Mouse (Mus musculus) neural tube, embryonic 12.5 days (tissue): Measurements from ENCODE around the gene Gm498. TPM values are rescaled to one million over a fixed set of nuclear protein-coding genes. Genes with fewer than 3 reads are reported as not detected.
A peak's percentile ranks its signal among the peaks of the same experiment; 100 is the strongest.

Source experiments
- ATAC-seq: fragments of 200-750 bp; cut with Nextera tagmentation; 2 replicates; pipeline ENCODE4 v1.8.0; 2017; ENCODE audit warnings: low read depth, mild to moderate bottlenecking, moderate TSS enrichment, moderate library complexity; ENCODE audit not compliant: low FRiP score
- H3K27ac ChIP-seq: fragments of 300-500 bp; sonication (generic); 2 replicates; pipeline ENCODE4 v1.5.1; 2016
- H3K27me3 ChIP-seq: fragments of 300-500 bp; sonication (generic); replicated peaks from 2 replicates; pipeline ENCODE4 v1.6.1; 2016; ENCODE audit warnings: mild to moderate bottlenecking
- H3K36me3 ChIP-seq: fragments of 300-500 bp; sonication (generic); 2 replicates; pipeline ENCODE4 v1.6.1; 2016; ENCODE audit warnings: mild to moderate bottlenecking
- H3K4me1 ChIP-seq: fragments of 300-500 bp; sonication (generic); 2 replicates; pipeline ENCODE4 v1.6.1; 2016
- H3K4me2 ChIP-seq: fragments of 300-500 bp; sonication (generic); replicated peaks from 2 replicates; pipeline ENCODE4 v1.6.1; 2016; ENCODE audit warnings: mild to moderate bottlenecking
- H3K4me3 ChIP-seq: fragments of 300-500 bp; sonication (generic); 2 replicates; pipeline ENCODE4 v1.5.1; 2016
- H3K9ac ChIP-seq: fragments of 300-500 bp; sonication (generic); 2 replicates; pipeline ENCODE4 v1.6.1; 2016; ENCODE audit warnings: mild to moderate bottlenecking
- H3K9me3 ChIP-seq: fragments of 300-500 bp; sonication (generic); 2 replicates; pipeline ENCODE4 v1.6.1; 2016; ENCODE audit warnings: mild to moderate bottlenecking
- WGBS: fragments of 180-500 bp; shearing (Covaris S2); methylation state at CpG from one replicate; pipeline ENCODE4 v1.1.7; 2016; 5-methylcytosine and 5-hydroxymethylcytosine counted together
- polyA plus RNA-seq: library from polyadenylated mRNA; unstranded; fragments of >200 nt; fragmentation: Nextera tagmentation; extraction: Ambion mirVana; gene quantifications from 2 replicates; pipeline ENCODE4 v1.2.1, GENCODE M21; 2016

Gene Gm498
- polyA plus RNA-seq = not detected in 2 replicates

DNA sequence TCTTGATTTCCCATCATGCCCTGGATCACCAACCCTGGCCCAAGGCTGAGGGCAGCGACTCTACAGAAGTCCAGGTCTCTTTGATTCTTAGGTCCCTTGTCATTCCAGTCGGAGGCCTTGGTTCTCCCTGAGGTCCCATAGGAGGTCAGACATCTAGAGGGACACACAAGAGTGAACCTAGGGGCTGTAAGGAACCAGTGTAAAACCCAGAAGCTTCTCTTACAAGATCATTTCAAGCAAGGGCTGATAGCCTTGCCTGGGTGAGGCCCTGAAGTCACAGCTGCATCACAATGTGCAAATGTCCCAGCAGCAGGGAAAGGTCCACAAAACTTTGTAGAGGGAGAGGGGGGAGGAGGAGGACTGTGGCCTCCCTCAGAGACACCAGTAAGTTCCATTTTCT, at the start of gene Gm498:
Gene Gm498 (plus strand): TSS at position 301 of the 400 bp plus-strand sequence.
- Histone ChIP-seq H3K36me3 (no peaks in the 10 kb centered on the region), H3K4me3 (no peak within 1 kb of the TSS), H3K4me1 (no peaks in the 10 kb centered on the region), H3K27me3 (no peaks in the 10 kb centered on the region), H3K9me3 (no peaks in the 10 kb centered on the region), H3K9ac (no peak within 1 kb of the TSS), H3K27ac (no peak within 1 kb of the TSS), H3K4me2 (no peak within 1 kb of the TSS)
- no peak for ATAC-seq
- WGBS = 81% methylated on average over 2 of the region's 2 CpGs

DNA sequence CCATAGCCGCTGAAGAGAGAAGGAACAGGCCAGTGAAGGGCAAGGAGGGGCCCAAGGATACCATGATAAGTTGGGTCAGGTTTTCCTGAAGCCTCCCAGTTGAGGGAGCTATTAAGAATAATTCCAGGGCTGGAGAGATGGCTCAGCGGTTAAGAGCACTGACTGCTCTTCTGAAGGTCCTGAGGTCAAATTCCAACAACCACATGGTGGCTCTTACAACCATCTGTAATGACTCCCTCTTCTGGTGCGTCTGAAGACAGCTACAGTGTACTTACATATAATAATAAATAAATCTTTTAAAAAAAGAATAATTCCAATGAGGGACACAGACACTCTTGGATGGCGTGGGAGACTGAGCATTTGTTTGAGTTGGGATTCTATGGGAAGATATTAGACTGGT, 47.4 kb upstream of the Gm498 start:
- Histone ChIP-seq H3K4me3 (no peak overlapping the region), H3K4me1 (peaks cover 12% of the 10 kb centered on the region), H3K9ac (no peak overlapping the region), H3K36me3 (peaks cover 41% of the 10 kb centered on the region), H3K27me3 (no peaks in the 10 kb centered on the region), H3K9me3 (no peaks in the 10 kb centered on the region), H3K27ac (no peak overlapping the region), H3K4me2 (no peak overlapping the region)
- 83% methylated on average over 4 of the region's 4 CpGs for WGBS
- no peak for ATAC-seq

- Histone ChIP-seq H3K4me3 (no peak overlapping the region), H3K4me1 (peaks cover 12% of the 10 kb centered on the region), H3K36me3 (peaks cover 21% of the 10 kb centered on the region), H3K27me3 (no peaks in the 10 kb centered on the region), H3K9me3 (no peaks in the 10 kb centered on the region), H3K4me2 (no peak overlapping the region), H3K27ac (no peak overlapping the region), H3K9ac (no peak overlapping the region)
- ATAC-seq = no peak
- WGBS = 93% methylated on average over 2 of the region's 2 CpGs
Observed at GRCm38 (mm10) chr7:143821241-143821640, 45.4 kb upstream of the Gm498 start.

DNA sequence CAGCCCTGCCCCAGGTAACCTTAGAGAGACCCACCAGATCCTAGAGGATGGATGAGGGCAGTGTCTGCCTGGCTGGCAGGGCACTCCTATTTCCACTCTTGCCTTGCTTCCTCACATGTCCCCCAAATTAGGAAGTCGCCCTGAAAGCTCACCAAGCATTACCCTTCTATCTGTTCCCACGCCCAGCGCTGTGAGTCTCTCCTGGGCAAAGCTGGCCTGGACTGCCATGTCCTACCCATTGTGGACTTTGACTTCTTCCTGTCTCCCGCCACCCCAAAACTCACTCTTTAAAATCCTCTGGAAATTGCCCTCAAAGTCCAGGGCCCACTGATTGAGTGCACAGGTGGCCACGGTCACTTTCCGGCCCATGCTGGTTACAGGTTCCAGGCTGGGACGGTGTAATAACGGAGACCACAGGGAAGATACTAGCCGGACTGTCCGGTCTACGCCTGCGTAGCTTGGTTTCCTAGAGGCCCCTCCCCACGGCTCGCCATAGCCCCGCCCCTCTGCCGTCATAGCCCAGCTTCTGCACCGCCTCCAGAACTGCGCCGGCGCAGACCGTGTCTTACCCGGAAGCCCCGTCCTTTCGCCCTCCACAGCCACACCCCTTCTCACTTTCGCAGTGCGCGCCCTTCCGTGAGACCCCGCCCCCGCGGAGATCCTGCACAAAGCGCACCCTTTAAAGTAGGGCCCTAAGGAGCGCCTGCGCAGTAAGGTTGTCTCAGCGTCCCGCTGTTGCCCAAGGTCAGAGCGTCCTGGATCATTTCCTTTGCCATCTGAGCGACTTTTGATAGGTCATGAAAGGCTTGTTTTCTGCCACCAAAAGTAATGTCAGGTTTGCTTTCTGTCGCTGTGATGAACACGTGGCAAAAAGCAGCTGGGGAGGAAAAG, 44.0 kb upstream of the Gm498 start, which contains the start of the genes Nadsyn1 and Dhcr7:
Gene Nadsyn1 (minus strand): TSS at position 475 of the 891 bp plus-strand sequence.
Gene Dhcr7 (plus strand): TSS at position 771 of the 891 bp plus-strand sequence.
- peak within 1 kb of the TSS; percentile 64 for H3K4me2 ChIP-seq

GRCm38 (mm10) chr7:143823266-143823605, 43.4 kb upstream of the Gm498 start:
- H3K9ac ChIP-seq = 0 out of 2 replicates have a peak overlapping the region, but pooled peaks have one; percentile 17
- H3K27me3 ChIP-seq = no peaks in the 10 kb centered on the region
- no peaks in the 10 kb centered on the region for H3K9me3 ChIP-seq
- H3K4me3 ChIP-seq = peak overlapping the region; percentile 29
- H3K36me3 ChIP-seq = peaks cover 10% of the 10 kb centered on the region
- peak; percentile 39 for ATAC-seq
- peaks cover 12% of the 10 kb centered on the region for H3K4me1 ChIP-seq
- H3K27ac ChIP-seq = peak overlapping the region; percentile 43; the same call in 1 of the 2 replicates
- H3K4me2 ChIP-seq = peak overlapping the region; percentile 64
- 79% methylated on average over 4 of the region's 4 CpGs for WGBS

More for the DNA sequence above, 44.0 kb upstream of the Gm498 start, which contains the start of the genes Nadsyn1 and Dhcr7:
- H3K36me3 ChIP-seq = peaks cover 12% of the 10 kb centered on the region
- peak within 1 kb of the TSS; percentile 60 for H3K4me3 ChIP-seq
- H3K4me1 ChIP-seq = peaks cover 12% of the 10 kb centered on the region
- under 1% methylated on average over 40 of the region's 40 CpGs for WGBS
- H3K27ac ChIP-seq = peak within 1 kb of the TSS; percentile 43; the same call in 1 of the 2 replicates
- H3K9me3 ChIP-seq = no peaks in the 10 kb centered on the region
- peak within 1 kb of the TSS; percentile 67 for H3K9ac ChIP-seq
- no peaks in the 10 kb centered on the region for H3K27me3 ChIP-seq
- ATAC-seq = peak; percentile 97

GRCm38 (mm10) chr7:143826985-143827384, 39.7 kb upstream of the Gm498 start:
- no peak for ATAC-seq
- H3K4me1 ChIP-seq = peaks cover 26% of the 10 kb centered on the region
- 96% methylated on average over 2 of the region's 2 CpGs for WGBS

DNA sequence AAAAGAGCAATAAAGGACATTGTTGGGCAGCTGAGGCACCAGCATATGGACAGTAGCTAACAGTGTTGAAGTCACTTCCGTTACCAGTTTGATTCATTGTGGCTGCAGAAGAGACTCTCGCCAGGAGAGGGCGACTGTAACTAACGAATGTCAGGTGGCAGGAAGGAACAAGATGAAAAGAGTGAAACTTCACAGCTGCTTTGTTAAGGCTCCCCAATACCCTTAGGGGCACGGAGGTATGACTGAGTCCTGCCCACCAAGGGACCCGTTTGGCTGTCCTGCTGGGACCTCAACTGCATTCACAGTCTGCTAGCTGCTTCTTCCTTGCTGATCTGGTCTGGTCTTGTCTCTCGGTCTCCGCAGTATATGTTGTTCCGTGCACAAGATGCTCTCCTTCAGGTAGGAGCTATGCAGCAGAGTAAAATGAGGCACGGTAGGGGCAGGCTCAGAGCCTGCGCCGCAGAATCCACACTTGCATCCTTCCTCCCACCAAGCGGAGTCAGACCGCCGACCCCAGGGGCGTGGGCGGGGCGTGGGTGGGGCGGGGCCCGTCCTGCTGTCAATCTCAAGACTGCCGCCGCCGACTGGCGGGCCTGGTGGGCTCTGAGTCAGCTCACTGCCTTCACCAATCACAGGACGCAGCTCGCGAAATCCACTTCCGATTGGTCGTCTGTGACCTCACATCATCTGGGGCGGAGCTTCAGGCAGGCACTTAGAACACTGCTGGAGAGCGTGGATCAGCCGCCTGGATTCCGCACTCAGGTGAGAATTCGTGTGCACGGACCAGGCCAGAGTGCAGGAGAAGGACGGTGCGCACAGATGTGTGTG, 36.9 kb upstream of the Gm498 start:
- Histone ChIP-seq H3K36me3 (peaks cover 4% of the 10 kb centered on the region; the same call in 1 of the 2 replicates), H3K4me2 (peak overlapping the region; percentile 87), H3K9ac (peak overlapping the region; percentile 70), H3K27ac (peak overlapping the region; percentile 76), H3K4me3 (peak overlapping the region; percentile 61), H3K9me3 (no peaks in the 10 kb centered on the region), H3K4me1 (peaks cover 29% of the 10 kb centered on the region), H3K27me3 (no peaks in the 10 kb centered on the region)
- peak; percentile 97 for ATAC-seq
- WGBS = under 1% methylated on average over 37 of the region's 37 CpGs

More at GRCm38 (mm10) chr7:143826985-143827384, 39.7 kb upstream of the Gm498 start:
- Histone ChIP-seq H3K9ac (no peak overlapping the region), H3K27ac (no peak overlapping the region), H3K9me3 (no peaks in the 10 kb centered on the region), H3K36me3 (no peaks in the 10 kb centered on the region), H3K27me3 (no peaks in the 10 kb centered on the region), H3K4me2 (no peak overlapping the region), H3K4me3 (no peak overlapping the region)

GRCm38 (mm10) chr7:143830399-143830798, 36.2 kb upstream of the Gm498 start:
- H3K4me1 ChIP-seq = peaks cover 29% of the 10 kb centered on the region
- no peaks in the 10 kb centered on the region for H3K9me3 ChIP-seq
- peak overlapping the region; percentile 87 for H3K4me2 ChIP-seq
- H3K9ac ChIP-seq = peak overlapping the region; percentile 70
- no peaks in the 10 kb centered on the region for H3K27me3 ChIP-seq
- WGBS = 10% methylated on average over 6 of the region's 6 CpGs
- H3K36me3 ChIP-seq = peaks cover 4% of the 10 kb centered on the region; the same call in 1 of the 2 replicates
- no peak overlapping the region for H3K27ac ChIP-seq
- peak; percentile 35 for ATAC-seq
- peak overlapping the region; percentile 61 for H3K4me3 ChIP-seq

GRCm38 (mm10) chr7:143832196-143832595, 34.4 kb upstream of the Gm498 start:
- 85% methylated on average over 8 of the region's 8 CpGs for WGBS
- H3K27me3 ChIP-seq = no peaks in the 10 kb centered on the region
- no peaks in the 10 kb centered on the region for H3K9me3 ChIP-seq
- H3K27ac ChIP-seq = no peak overlapping the region
- H3K4me2 ChIP-seq = peak overlapping the region; percentile 87
- peaks cover 29% of the 10 kb centered on the region for H3K4me1 ChIP-seq
- H3K9ac ChIP-seq = no peak overlapping the region
- H3K4me3 ChIP-seq = no peak overlapping the region
- H3K36me3 ChIP-seq = peaks cover 17% of the 10 kb centered on the region
- ATAC-seq = no peak

GRCm38 (mm10) chr7:143832611-143833010, 34.0 kb upstream of the Gm498 start:
- ATAC-seq = no peak
- Histone ChIP-seq H3K36me3 (peaks cover 22% of the 10 kb centered on the region), H3K4me2 (no peak overlapping the region), H3K27ac (no peak overlapping the region), H3K9ac (no peak overlapping the region), H3K9me3 (no peaks in the 10 kb centered on the region), H3K4me3 (no peak overlapping the region), H3K27me3 (no peaks in the 10 kb centered on the region), H3K4me1 (peaks cover 29% of the 10 kb centered on the region)
- WGBS = 95% methylated on average over 2 of the region's 2 CpGs

GRCm38 (mm10) chr7:143833581-143834190, 33.0 kb upstream of the Gm498 start:
- peaks cover 29% of the 10 kb centered on the region for H3K4me1 ChIP-seq
- H3K4me3 ChIP-seq = no peak overlapping the region
- no peak overlapping the region for H3K9ac ChIP-seq
- H3K9me3 ChIP-seq = no peaks in the 10 kb centered on the region
- WGBS = 86% methylated on average over 6 of the region's 6 CpGs
- H3K27me3 ChIP-seq = no peaks in the 10 kb centered on the region
- peaks cover 30% of the 10 kb centered on the region for H3K36me3 ChIP-seq
- no peak for ATAC-seq
- H3K27ac ChIP-seq = no peak overlapping the region
- H3K4me2 ChIP-seq = no peak overlapping the region
